Mouse (Mus musculus) hindbrain, embryonic 15.5 days (tissue): ENCODE measurements around the gene Gm20547. TPM values are rescaled to one million over a fixed set of nuclear protein-coding genes. Genes with fewer than 3 reads are reported as not detected.
A peak's percentile ranks its signal among the peaks of the same experiment; 100 is the strongest.
"Not testable (repeated sequence)": the region's sequence is repeated elsewhere in the genome, so short reads cannot be mapped to it uniquely, and the experiment has no call there.

Source experiments
- ATAC-seq: fragments of 200-750 bp; cut with Nextera tagmentation; 2 replicates; pipeline ENCODE4 v1.8.0; 2017; ENCODE audit warnings: low read depth, moderate number of reproducible peaks, moderate TSS enrichment; ENCODE audit not compliant: low FRiP score
- H3K27ac ChIP-seq: fragments of 300-500 bp; sonication (generic); replicated peaks from 2 replicates; pipeline ENCODE4 v1.5.1; 2015; ENCODE audit warnings: mild to moderate bottlenecking, inconsistent platforms
- H3K27me3 ChIP-seq: fragments of 300-500 bp; sonication (generic); 2 replicates; pipeline ENCODE4 v1.6.1; 2015; ENCODE audit warnings: control low read depth, inconsistent platforms
- H3K36me3 ChIP-seq: fragments of 300-500 bp; sonication (generic); 2 replicates; pipeline ENCODE4 v1.6.1; 2015; ENCODE audit warnings: control low read depth, inconsistent platforms
- H3K4me1 ChIP-seq: fragments of 300-500 bp; sonication (generic); replicated peaks from 2 replicates; pipeline ENCODE4 v1.6.1; 2015; ENCODE audit warnings: control low read depth, inconsistent platforms
- H3K4me2 ChIP-seq: fragments of 300-500 bp; sonication (generic); 2 replicates; pipeline ENCODE4 v1.6.1; 2015; ENCODE audit warnings: moderate library complexity, mild to moderate bottlenecking, inconsistent platforms
- H3K4me3 ChIP-seq: fragments of 300-500 bp; sonication (generic); 2 replicates; pipeline ENCODE4 v1.5.1; 2015; ENCODE audit warnings: mild to moderate bottlenecking, inconsistent platforms
- H3K9ac ChIP-seq: fragments of 300-500 bp; sonication (generic); 2 replicates; pipeline ENCODE4 v1.6.1; 2015; ENCODE audit warnings: inconsistent platforms
- H3K9me3 ChIP-seq: fragments of 300-500 bp; sonication (generic); 2 replicates; pipeline ENCODE4 v1.6.1; 2016; ENCODE audit warnings: control low read depth, inconsistent platforms
- WGBS: fragments of 180-500 bp; shearing (Covaris S2); methylation state at CpG from one replicate; pipeline ENCODE4 v1.1.7; 2015; 5-methylcytosine and 5-hydroxymethylcytosine counted together
- polyA plus RNA-seq: library from polyadenylated mRNA; unstranded; fragments of >200 nt; fragmentation: Nextera tagmentation; extraction: Ambion mirVana; gene quantifications from 2 replicates; pipeline ENCODE4 v1.2.1, GENCODE M21; 2015

The Gm20547 gene
- polyA plus RNA-seq, 1 experiment from 2014 or later = not detected

DNA sequence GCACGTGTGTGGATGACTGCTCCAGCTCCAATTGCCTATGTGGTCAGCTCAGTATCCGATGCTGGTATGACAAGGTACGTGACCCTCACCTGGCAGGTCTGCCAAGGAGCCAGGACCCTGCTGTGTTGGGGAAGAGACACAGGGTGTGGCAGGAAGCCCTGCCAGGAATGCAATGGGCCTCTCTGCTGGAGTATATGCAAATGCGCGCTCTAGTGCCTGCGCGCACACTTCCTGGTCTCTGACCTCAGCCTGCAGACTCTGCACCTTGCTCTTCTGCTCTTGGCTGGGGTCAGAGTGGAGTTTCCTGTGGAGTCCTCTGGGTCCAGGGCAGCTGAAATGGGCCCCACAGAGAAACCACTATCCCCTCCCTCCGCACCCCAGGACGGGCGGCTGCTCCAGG, 29.1 kb upstream of the Gm20547 start:
- Histone ChIP-seq H3K4me1 (no peaks in the 10 kb centered on the region), H3K4me3 (no peak overlapping the region), H3K27me3 (no peaks in the 10 kb centered on the region), H3K27ac (no peak overlapping the region), H3K9me3 (no peaks in the 10 kb centered on the region), H3K9ac (no peak overlapping the region), H3K36me3 (peaks cover 79% of the 10 kb centered on the region), H3K4me2 (no peak overlapping the region)
- WGBS = 87% methylated on average over 10 of the region's 10 CpGs
- no peak for ATAC-seq

- no peak for ATAC-seq
- Histone ChIP-seq H3K4me3 (no peak overlapping the region), H3K9ac (no peak overlapping the region), H3K27me3 (no peaks in the 10 kb centered on the region), H3K36me3 (peaks cover 65% of the 10 kb centered on the region), H3K27ac (no peak overlapping the region), H3K9me3 (no peaks in the 10 kb centered on the region), H3K4me1 (peaks cover 20% of the 10 kb centered on the region), H3K4me2 (no peak overlapping the region)
- 91% methylated on average over 9 of the region's 9 CpGs for WGBS
Observed at GRCm38 (mm10) chr17:34902895-34903294, 21.1 kb upstream of the Gm20547 start.

DNA sequence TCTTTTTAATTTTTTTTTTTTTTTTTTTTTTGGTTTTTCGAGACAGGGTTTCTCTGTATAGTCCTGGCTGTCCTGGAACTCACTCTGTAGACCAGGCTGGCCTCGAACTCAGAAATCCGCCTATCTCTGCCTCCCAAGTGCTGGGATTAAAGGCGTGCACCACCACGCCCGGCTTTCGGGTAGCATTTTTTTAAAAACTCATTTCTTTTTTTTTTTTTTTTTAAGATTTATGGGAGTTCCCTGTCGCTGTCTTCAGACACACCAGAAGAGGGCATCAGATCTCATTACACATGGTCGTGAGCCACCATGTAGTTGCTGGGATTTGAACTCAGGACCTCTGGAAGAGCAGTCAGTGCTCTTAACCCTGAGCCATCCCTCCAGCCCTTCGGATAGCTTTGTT, 20.1 kb upstream of the Gm20547 start:
- ATAC-seq, H3K27me3 ChIP-seq, H3K4me3 ChIP-seq, H3K9me3 ChIP-seq, H3K4me2 ChIP-seq, H3K27ac ChIP-seq, H3K9ac ChIP-seq: not testable (repeated sequence)
- Histone ChIP-seq H3K4me1 (peaks cover 29% of the 10 kb centered on the region), H3K36me3 (peaks cover 55% of the 10 kb centered on the region)
- WGBS = 94% methylated on average over 9 of the region's 10 CpGs

DNA sequence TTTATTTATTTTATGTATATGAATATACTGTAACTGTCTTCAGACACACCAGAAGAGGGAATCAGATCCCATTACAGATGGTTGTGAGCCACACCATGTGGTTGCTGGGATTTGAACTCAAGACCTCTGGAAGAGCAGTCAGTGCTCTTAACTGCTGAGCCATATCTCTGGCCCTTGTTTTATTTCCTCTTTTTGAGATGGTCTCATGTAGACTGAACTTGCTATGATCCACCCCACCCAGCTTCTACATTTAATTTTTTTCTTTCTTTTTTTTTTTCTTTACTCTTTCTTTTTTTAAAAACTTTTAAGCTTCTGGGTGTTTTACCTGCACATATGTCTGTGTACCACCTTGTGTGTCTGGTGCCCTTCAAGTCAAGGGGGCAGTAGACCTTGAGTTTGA, 19.0 kb upstream of the Gm20547 start:
- peaks cover 40% of the 10 kb centered on the region for H3K4me1 ChIP-seq
- peak overlapping the region; percentile 96 for H3K4me2 ChIP-seq
- not testable (repeated sequence) for H3K27me3 ChIP-seq, H3K9me3 ChIP-seq, H3K27ac ChIP-seq, H3K9ac ChIP-seq, ATAC-seq
- 0 out of 2 replicates have a peak overlapping the region, but pooled peaks have one; percentile 92 for H3K4me3 ChIP-seq
- H3K36me3 ChIP-seq = peaks cover 44% of the 10 kb centered on the region

DNA sequence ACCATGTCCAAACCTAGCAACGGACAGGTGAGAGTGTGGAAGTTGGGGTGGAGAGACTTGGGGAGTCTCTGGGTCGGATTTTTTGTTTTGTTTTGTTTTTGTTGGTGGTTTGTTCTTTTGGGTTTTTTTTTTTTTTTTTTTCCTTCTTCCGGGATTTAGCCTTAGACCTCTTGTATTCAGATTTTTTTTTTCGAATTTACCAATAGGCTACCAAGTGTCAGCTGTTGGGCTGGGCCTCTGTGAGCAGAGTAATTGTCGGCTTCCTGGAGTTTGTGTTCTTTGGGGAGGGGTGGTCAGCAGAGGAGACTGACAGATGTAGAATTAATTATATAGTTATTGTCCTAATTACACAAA, 18.0 kb upstream of the Gm20547 start:
- peak overlapping the region; percentile 96 for H3K4me2 ChIP-seq
- no peaks in the 10 kb centered on the region for H3K9me3 ChIP-seq
- peak overlapping the region; percentile 98 for H3K27ac ChIP-seq
- H3K9ac ChIP-seq = peak overlapping the region; percentile 99
- H3K36me3 ChIP-seq = peaks cover 36% of the 10 kb centered on the region
- WGBS = 2% methylated on average over 5 of the region's 5 CpGs
- no peak for ATAC-seq
- peaks cover 48% of the 10 kb centered on the region for H3K4me1 ChIP-seq
- peak overlapping the region; percentile 92 for H3K4me3 ChIP-seq
- H3K27me3 ChIP-seq = no peaks in the 10 kb centered on the region

DNA sequence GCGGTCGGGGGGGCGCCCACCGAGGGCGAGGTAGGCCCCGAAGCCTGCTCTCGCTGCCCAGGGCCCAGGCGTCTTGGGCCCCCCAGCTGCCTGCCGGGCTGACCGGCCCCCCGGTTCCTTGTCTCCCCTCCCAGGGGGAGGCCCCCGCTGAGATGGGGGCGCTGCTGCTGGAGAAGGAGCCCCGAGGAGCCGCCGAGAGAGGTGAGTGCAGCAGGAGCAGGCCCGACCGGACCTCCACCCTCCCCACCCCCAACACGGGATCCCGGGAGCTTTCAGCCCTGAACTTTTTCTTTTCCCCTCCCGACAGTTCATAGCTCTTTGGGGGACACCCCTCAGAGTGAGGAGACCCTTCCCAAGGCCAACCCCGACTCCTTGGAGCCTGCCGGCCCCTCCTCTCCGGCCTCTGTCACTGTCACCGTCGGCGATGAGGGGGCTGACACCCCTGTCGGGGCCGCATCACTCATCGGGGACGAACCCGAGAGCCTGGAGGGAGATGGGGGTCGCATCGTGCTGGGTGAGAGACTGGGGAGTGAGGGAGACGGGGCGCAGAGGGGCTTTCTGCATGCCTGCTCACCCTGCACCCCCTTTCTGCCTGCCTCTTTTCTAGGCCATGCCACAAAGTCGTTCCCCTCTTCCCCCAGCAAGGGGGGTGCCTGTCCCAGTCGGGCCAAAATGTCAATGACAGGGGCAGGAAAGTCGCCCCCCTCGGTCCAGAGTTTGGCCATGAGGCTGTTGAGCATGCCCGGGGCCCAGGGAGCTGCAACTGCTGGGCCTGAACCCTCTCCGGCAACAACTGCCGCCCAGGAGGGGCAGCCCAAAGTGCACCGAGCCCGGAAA, 17.4 kb upstream of the Gm20547 start:
- 0% methylated on average over 33 of the region's 45 CpGs for WGBS
- H3K9me3 ChIP-seq = no peaks in the 10 kb centered on the region
- H3K27ac ChIP-seq = peak overlapping the region; percentile 98
- H3K4me2 ChIP-seq = peak overlapping the region; percentile 96
- no peaks in the 10 kb centered on the region for H3K27me3 ChIP-seq
- peak overlapping the region; percentile 92 for H3K4me3 ChIP-seq
- H3K9ac ChIP-seq = peak overlapping the region; percentile 99
- peak; percentile 4; the same call in 1 of the 2 replicates for ATAC-seq
- H3K4me1 ChIP-seq = peaks cover 48% of the 10 kb centered on the region
- peaks cover 30% of the 10 kb centered on the region for H3K36me3 ChIP-seq

DNA sequence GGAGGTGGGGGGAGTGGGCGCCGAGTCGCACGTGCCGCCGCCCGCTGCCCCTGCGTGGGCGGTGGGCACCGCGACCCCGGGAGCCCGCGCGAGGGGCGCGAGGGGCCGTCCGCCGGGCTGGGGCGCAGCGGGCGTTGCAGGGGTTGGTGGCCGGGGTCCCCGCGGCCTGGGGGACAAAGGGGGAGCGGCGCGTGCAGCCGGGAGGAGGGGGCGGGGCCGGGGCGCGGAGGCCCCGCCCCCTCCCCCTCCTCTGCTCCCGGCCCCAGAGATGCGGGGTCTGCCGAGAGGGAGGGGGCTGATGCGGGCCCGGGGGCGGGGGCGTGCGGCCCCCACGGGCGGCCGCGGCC, 16.8 kb upstream of the Gm20547 start:
- Histone ChIP-seq H3K27ac (peak overlapping the region; percentile 98), H3K9ac (peak overlapping the region; percentile 99), H3K4me3 (peak overlapping the region; percentile 92), H3K4me2 (peak overlapping the region; percentile 96), H3K36me3 (peaks cover 25% of the 10 kb centered on the region), H3K9me3 (no peaks in the 10 kb centered on the region), H3K27me3 (no peaks in the 10 kb centered on the region), H3K4me1 (peaks cover 50% of the 10 kb centered on the region)
- WGBS = 0% methylated on average over 28 of the region's 47 CpGs
- peak; percentile 1; the same call in 1 of the 2 replicates for ATAC-seq

- H3K9me3 ChIP-seq = no peaks in the 10 kb centered on the region
Observed at GRCm38 (mm10) chr17:34898160-34898586, 16.3 kb upstream of the Gm20547 start, which contains the start of the genes C2 and Ehmt2. Gene C2 (minus strand): TSS chr17:34898265. Gene Ehmt2 (plus strand): TSS chr17:34898469.

DNA sequence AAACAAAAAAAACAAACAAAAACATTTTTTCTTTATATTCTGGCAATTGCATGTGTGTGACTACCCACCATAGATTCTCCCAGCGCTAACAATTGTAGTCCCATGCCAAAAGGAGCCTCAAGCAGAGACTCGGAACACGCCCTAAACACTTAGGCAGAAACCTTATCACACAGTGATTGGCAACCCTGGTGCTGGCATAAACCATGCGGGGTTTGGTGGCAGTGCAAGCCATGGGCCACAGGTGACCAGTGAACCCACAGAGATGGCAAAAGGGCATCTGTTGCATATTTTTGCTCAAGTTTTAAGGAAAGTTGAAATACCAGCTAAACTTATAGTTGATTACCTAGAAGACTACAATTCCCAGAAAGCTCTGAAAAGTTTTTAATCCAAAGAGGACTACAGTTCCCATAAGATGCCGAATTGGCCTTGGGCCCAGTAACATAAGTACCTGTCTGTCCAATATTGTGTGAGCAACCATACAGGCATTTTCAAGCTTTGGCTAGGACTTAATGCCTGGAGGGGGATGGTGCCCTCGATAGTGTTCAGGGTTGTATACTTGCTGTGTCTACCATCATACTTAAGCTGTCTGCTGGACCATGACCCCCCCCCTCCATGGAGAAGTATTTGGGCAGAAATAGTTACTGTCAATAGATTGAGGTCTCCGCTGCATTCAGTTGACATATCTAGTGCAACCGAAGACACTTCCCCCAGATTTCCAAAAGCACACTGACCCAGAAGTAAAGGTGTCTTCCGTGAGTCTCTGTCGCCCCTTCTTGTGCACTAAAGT, 15.7 kb upstream of the Gm20547 start:
- H3K27me3 ChIP-seq = no peaks in the 10 kb centered on the region

More at GRCm38 (mm10) chr17:34898160-34898586, 16.3 kb upstream of the Gm20547 start, which contains the start of the genes C2 and Ehmt2:
- Histone ChIP-seq H3K9ac (peak within 1 kb of the TSS; percentile 99), H3K36me3 (peaks cover 20% of the 10 kb centered on the region), H3K4me3 (peak within 1 kb of the TSS; percentile 92), H3K4me2 (peak within 1 kb of the TSS; percentile 96), H3K4me1 (peaks cover 55% of the 10 kb centered on the region), H3K27ac (peak within 1 kb of the TSS; percentile 98), H3K27me3 (no peaks in the 10 kb centered on the region)
- under 1% methylated on average over 22 of the region's 44 CpGs for WGBS
- ATAC-seq = peak; percentile 13

DNA sequence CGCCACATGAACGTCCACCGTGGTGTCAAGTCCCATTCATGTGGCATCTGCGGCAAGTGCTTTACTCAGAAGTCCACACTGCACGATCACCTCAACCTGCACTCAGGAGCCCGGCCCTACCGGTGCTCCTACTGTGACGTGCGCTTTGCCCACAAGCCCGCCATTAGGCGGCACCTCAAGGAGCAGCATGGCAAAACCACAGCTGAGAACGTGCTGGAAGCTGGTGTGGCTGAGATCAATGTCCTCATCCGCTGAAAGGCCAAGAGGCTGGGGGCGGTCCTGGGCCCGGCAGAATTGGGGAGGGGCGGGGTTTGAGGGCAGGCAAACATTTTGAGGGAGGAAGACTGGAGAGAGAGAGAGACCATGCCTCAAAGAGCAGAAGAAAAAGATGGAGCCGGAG, 14.5 kb upstream of the Gm20547 start:
- Histone ChIP-seq H3K4me1 (peaks cover 54% of the 10 kb centered on the region), H3K36me3 (peaks cover 4% of the 10 kb centered on the region), H3K27me3 (no peaks in the 10 kb centered on the region), H3K9me3 (no peaks in the 10 kb centered on the region), H3K4me2 (peak overlapping the region; percentile 96), H3K27ac (no peak overlapping the region), H3K9ac (no peak overlapping the region), H3K4me3 (peak overlapping the region; percentile 74; the same call in 1 of the 2 replicates)
- ATAC-seq = no peak
- 87% methylated on average over 17 of the region's 17 CpGs for WGBS

More for the DNA sequence above, 15.7 kb upstream of the Gm20547 start:
- H3K9me3 ChIP-seq = no peaks in the 10 kb centered on the region
- peak overlapping the region; percentile 98 for H3K27ac ChIP-seq
- no peak for ATAC-seq
- H3K4me2 ChIP-seq = peak overlapping the region; percentile 96
- H3K4me3 ChIP-seq = peak overlapping the region; percentile 92
- H3K4me1 ChIP-seq = peaks cover 55% of the 10 kb centered on the region
- peak overlapping the region; percentile 99 for H3K9ac ChIP-seq
- peaks cover 14% of the 10 kb centered on the region for H3K36me3 ChIP-seq
- 21% methylated on average over 10 of the region's 10 CpGs for WGBS

DNA sequence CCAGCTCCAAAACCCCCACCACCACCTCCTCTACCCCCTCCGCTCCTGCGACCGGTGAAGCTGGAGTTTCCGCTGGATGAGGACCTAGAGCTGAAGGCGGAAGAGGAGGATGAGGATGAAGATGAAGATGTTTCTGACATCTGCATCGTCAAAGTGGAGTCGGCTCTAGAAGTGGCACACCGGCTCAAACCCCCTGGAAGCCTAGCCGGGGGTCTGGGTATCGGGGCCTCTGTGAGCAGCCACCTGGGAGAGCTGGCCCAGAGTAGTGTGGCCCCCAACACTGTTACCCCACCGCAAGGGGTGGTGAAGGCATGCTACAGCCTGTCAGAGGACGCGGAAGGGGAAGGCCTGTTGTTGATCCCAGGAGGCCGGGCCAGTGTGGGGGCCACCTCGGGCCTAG, 13.9 kb upstream of the Gm20547 start:
- Histone ChIP-seq H3K9ac (peak overlapping the region; percentile 81), H3K4me3 (peak overlapping the region; percentile 74), H3K27me3 (no peaks in the 10 kb centered on the region), H3K4me2 (peak overlapping the region; percentile 96), H3K27ac (peak overlapping the region; percentile 91), H3K9me3 (no peaks in the 10 kb centered on the region), H3K36me3 (no peaks in the 10 kb centered on the region; the same call in 1 of the 2 replicates), H3K4me1 (peaks cover 47% of the 10 kb centered on the region)
- ATAC-seq = no peak
- 90% methylated on average over 15 of the region's 15 CpGs for WGBS
